Mouse (Mus musculus) kidney, embryonic 16.5 days (tissue): Measurements from ENCODE around the gene Catip. TPM values are rescaled to one million over a fixed set of nuclear protein-coding genes. Genes with fewer than 3 reads are reported as not detected.
"Not testable (repeated sequence)": the region's sequence is repeated elsewhere in the genome, so short reads cannot be mapped to it uniquely, and the experiment has no call there.

ENCODE experiments used
- ATAC-seq: fragments of 200-750 bp; cut with Nextera tagmentation; 2 replicates; pipeline ENCODE4 v1.8.0; 2017; ENCODE audit warnings: moderate TSS enrichment; ENCODE audit not compliant: low FRiP score, low TSS enrichment
- H3K27ac ChIP-seq: fragments of 300-500 bp; sonication (generic); 2 replicates; pipeline ENCODE4 v1.5.1; 2014; ENCODE audit warnings: low read length
- H3K27me3 ChIP-seq: fragments of 300-500 bp; sonication (generic); 2 replicates; pipeline ENCODE4 v1.6.1; 2014; ENCODE audit warnings: low read length, control low read depth, mixed read lengths; ENCODE audit not compliant: insufficient read depth
- H3K36me3 ChIP-seq: fragments of 300-500 bp; sonication (generic); 2 replicates; pipeline ENCODE4 v1.6.1; 2014; ENCODE audit warnings: low read length, control low read depth, mixed read lengths; ENCODE audit not compliant: insufficient read depth
- H3K4me1 ChIP-seq: fragments of 300-500 bp; sonication (generic); 2 replicates; pipeline ENCODE4 v1.6.1; 2014; ENCODE audit warnings: low read length, control low read depth, mixed read lengths; ENCODE audit not compliant: insufficient read depth
- H3K4me2 ChIP-seq: fragments of 300-500 bp; sonication (generic); replicated peaks from 2 replicates; pipeline ENCODE4 v1.6.1; 2014; ENCODE audit warnings: low read depth, low read length
- H3K4me3 ChIP-seq: fragments of 300-500 bp; sonication (generic); 2 replicates; pipeline ENCODE4 v1.5.1; 2014; ENCODE audit warnings: mild to moderate bottlenecking, low read length
- H3K9ac ChIP-seq: fragments of 300-500 bp; sonication (generic); replicated peaks from 2 replicates; pipeline ENCODE4 v1.6.1; 2014; ENCODE audit warnings: low read length
- H3K9me3 ChIP-seq: fragments of 300-500 bp; sonication (generic); 2 replicates; pipeline ENCODE4 v1.6.1; 2016; ENCODE audit warnings: low read length, control low read depth
- WGBS: fragments of 180-500 bp; shearing (Covaris S2); extraction: QIAGEN DNeasy Blood & Tissue Kit; methylation state at CpG from one replicate; pipeline ENCODE4 v1.1.7; 2014; 5-methylcytosine and 5-hydroxymethylcytosine counted together
- polyA plus RNA-seq: library from polyadenylated mRNA; unstranded; fragments of >200 nt; fragmentation: Nextera tagmentation; extraction: Ambion mirVana; gene quantifications from 2 replicates; pipeline ENCODE4 v1.2.1, GENCODE M21; 2015

The Catip gene
- 0.50 and 0.53 TPM in 2 replicates for polyA plus RNA-seq

DNA sequence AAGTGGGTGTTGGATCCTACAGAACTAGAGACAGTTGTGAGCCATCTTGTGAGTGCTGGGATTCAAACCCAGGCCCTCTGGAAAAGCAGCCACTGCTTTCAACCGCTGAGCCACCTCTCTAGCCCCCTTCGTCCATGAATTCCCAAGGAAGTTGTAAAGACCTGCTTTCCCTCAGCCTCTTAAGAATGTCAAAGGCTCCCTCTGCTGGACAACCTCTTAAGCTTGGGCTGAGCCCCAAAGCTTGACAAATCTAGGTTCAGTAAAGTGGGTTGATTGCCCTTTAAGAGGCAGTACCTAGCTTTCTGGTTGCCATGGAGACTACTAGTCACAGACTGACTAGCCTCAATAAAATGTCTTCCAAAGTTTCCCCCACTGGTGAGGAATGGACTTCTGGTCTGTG, at the start of gene Catip:
TSS of gene Catip (plus strand) at position 297 of the 400 bp plus-strand sequence.
- no peak within 1 kb of the TSS for H3K4me3 ChIP-seq
- H3K27ac ChIP-seq, result no peak within 1 kb of the TSS
- H3K4me2 ChIP-seq, result peak within 1 kb of the TSS; percentile 14; the same call in 1 of the 2 replicates
- no peaks in the 10 kb centered on the region for H3K36me3 ChIP-seq
- ATAC-seq, result peak; percentile 84
- H3K27me3 ChIP-seq, result no peaks in the 10 kb centered on the region
- peaks cover 7% of the 10 kb centered on the region; the same call in 1 of the 2 replicates for H3K4me1 ChIP-seq
- no peaks in the 10 kb centered on the region for H3K9me3 ChIP-seq
- WGBS, result 8% methylated on average over 2 of the region's 2 CpGs
- no peak within 1 kb of the TSS for H3K9ac ChIP-seq

DNA sequence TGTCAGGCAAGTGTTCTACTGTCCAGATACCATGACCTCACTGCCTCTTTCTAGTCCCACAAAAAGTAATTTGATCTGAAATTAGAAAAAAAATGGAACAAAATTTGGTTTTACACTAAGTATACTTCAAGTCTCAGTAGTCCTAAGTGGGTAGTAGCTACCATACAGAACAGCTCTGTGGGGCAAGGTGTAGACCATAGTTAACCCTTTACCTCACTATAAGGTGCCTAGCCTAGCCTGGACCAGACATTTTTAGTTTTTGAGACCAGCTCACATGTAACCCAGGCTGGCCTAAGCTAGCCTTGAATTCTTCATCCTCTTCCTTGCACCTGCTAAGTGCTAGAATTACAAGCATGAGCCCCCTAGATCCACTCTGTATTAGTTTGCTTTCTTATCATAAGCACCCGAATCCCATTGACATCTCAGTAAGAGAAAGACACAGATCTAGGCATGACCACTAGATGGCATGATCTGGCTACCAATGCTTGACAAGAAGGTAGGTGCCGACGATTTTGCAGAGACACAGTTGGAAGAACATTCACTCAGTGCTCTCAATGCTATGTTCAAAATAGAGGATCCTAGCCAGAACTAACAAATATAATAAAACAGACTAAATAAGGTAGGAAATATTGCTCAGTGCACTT, 48.7 kb upstream of the Catip start:
- H3K9ac ChIP-seq, result no peak overlapping the region
- no peaks in the 10 kb centered on the region for H3K36me3 ChIP-seq
- no peak overlapping the region for H3K4me3 ChIP-seq
- no peak for ATAC-seq
- no peak overlapping the region for H3K27ac ChIP-seq
- peaks cover 6% of the 10 kb centered on the region for H3K4me1 ChIP-seq
- no peaks in the 10 kb centered on the region for H3K27me3 ChIP-seq
- 3% methylated on average over 3 of the region's 3 CpGs for WGBS
- H3K9me3 ChIP-seq, result no peaks in the 10 kb centered on the region
- no peak overlapping the region for H3K4me2 ChIP-seq

DNA sequence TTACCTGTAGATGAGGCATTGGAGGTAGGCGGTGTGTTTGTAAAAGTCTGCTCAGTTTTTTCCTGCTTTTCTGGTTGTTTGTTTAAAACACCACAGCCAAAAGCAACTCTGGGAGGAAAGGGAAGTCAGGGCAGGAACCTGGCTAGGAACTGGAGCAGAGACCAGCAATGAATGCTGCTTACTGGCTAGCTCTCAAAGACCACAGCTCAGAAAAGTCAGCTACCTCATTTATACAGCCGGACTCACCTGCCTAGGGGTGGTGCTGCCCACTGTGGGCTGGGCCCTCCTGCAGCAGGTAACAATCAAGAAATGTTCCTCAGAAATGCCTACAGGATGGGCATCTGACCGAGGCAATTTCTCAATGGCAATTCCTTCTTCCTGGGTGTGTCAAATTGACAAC, 47.1 kb upstream of the Catip start:
- Histone ChIP-seq H3K9me3 (no peaks in the 10 kb centered on the region), H3K4me3 (no peak overlapping the region), H3K9ac (no peak overlapping the region), H3K4me1 (peaks cover 5% of the 10 kb centered on the region), H3K36me3 (no peaks in the 10 kb centered on the region), H3K27ac (no peak overlapping the region), H3K27me3 (no peaks in the 10 kb centered on the region), H3K4me2 (no peak overlapping the region)
- no peak for ATAC-seq
- WGBS, result 91% methylated on average over 3 of the region's 3 CpGs

DNA sequence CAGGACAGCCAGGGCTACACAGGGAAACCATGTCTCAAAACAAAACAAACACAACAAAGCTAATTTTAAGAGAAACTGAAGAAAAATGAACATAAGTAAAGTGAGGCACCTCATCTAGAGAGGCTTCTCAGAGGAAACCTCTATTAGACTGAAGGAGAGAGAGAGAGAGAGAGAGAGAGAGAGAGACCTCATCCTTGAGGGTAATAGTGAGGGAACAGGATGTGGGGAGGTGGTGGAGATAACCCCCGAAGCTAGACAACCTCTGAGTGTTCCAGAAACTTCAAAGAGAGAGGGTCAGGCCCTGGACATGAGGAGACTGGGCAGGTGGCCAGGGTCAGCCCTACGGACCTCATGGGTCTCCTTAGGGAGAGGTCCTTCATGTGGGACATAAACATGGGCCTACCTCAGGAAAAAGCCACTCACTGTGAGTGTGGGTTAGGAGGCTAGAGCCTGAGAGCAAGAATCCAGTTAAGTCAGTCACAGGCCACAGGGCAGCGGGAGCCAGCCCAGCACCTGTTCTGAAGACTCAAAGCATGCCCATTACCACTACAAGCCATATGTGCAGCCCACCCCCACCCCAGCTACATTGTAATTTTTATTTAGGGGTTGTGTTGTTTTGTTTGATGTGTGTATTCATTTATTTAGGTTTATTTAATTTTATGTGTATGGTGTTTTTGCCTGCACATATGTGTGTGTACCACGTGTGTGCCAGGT, 45.6 kb upstream of the Catip start:
- Histone ChIP-seq H3K36me3 (no peaks in the 10 kb centered on the region), H3K27ac (no peak overlapping the region), H3K9me3 (no peaks in the 10 kb centered on the region), H3K9ac (no peak overlapping the region), H3K4me3 (no peak overlapping the region), H3K4me2 (no peak overlapping the region), H3K4me1 (0 out of 2 replicates have a peak, but pooled peaks cover 3% of the 10 kb centered on the region), H3K27me3 (no peaks in the 10 kb centered on the region)
- ATAC-seq, result no peak
- 74% methylated on average over 4 of the region's 4 CpGs for WGBS

DNA sequence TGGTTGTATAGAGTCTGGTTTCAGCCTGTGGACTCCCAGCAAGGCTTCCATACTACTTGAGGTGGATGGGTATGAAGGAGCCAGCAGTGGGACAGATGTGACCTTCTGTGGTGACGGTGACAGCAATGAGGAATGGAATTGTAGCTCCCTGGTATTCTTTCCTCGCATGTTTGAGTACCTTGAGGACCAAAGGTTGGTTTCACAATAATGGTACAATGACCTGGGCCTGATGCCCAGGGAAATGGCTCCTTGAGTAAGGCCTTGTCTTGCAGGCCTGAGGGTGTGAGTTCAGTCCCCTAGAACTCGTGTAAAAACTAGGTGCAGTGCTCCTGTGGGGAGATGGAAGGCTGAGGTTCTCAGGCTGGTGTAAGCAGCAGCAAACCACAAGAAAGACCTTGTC, 43.2 kb upstream of the Catip start:
- H3K36me3 ChIP-seq, result no peaks in the 10 kb centered on the region

DNA sequence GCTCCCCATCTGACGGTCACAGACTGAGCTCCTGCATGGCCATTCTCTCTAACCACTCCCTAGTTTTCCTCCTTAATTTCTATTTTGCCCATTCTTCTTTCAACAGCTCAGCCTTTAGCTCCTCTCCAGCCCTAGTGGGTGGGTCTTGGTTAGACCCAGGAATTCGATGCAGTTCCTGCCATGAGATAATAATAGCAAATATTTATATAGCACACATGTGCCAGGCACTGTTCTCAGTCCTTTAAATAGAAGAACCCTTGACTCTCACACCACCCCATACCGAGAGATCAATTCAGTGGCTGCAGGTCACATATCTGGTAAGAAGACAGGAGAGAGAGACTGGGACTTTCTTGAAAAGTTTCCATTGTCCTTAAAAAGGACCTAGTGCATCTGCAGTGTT, 40.5 kb upstream of the Catip start:
- H3K4me1 ChIP-seq, result 0 out of 2 replicates have a peak, but pooled peaks cover 3% of the 10 kb centered on the region
- ATAC-seq, result no peak
- no peak overlapping the region for H3K4me3 ChIP-seq
- H3K27ac ChIP-seq, result no peak overlapping the region
- H3K9me3 ChIP-seq, result no peaks in the 10 kb centered on the region
- H3K36me3 ChIP-seq, result no peaks in the 10 kb centered on the region
- H3K9ac ChIP-seq, result no peak overlapping the region
- H3K27me3 ChIP-seq, result no peaks in the 10 kb centered on the region
- no peak overlapping the region for H3K4me2 ChIP-seq
- WGBS, result 84% methylated on average over 3 of the region's 3 CpGs

More for the DNA sequence above, 43.2 kb upstream of the Catip start:
- no peak overlapping the region for H3K27ac ChIP-seq
- H3K9ac ChIP-seq, result no peak overlapping the region
- H3K9me3 ChIP-seq, result no peaks in the 10 kb centered on the region
- 89% methylated on average over 3 of the region's 3 CpGs for WGBS
- 0 out of 2 replicates have a peak, but pooled peaks cover 3% of the 10 kb centered on the region for H3K4me1 ChIP-seq
- no peak for ATAC-seq
- H3K4me3 ChIP-seq, result no peak overlapping the region
- H3K4me2 ChIP-seq, result no peak overlapping the region
- H3K27me3 ChIP-seq, result no peaks in the 10 kb centered on the region

DNA sequence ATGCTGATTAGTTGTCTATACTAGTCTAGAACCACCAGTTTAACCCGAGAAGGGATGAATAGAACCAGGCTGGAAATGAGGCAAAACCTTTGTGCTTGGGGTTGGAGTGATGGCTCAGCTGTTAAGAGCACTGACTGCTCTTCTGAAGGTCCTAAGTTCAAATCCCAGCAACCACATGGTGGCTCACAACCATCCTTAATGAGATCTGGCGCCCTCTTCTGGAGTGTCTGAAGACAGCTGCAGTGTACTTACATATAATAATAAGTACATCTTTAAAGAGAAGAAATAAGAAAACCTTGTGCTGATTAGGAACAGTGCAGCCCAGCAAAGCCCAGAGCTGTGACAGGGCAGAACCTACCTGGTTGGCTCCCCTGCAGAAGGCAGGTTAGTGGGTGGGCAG, 35.0 kb upstream of the Catip start:
- WGBS, result 88% methylated on average over 2 of the region's 2 CpGs
- not testable (repeated sequence) for H3K4me2 ChIP-seq

DNA sequence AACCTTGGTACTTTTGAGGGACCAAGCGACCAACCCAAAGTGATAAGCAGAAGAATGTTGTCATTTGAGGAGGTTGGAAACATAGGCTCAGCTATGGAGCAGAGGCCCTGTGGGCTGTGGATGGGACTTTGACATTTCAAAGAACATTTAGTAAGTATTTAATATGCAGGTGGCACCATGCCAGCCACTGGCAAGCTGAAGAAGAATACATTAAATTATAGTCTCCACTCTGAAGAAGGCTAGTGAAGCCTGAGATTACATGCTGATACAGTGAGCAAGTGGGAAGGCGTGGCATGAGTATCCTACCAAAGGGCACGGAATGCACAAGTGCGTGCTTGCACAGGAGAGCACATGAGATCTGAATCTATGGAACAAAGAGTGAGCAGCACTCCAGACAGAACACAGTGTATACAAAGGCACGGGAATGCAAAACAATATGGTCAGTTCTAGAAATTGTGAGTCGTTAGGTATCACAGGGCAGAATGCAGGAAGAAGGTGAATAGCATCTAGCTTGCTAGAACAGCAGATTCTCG, 31.9 kb upstream of the Catip start:
- WGBS, result 78% methylated on average over 7 of the region's 7 CpGs
- Histone ChIP-seq H3K36me3 (no peaks in the 10 kb centered on the region), H3K4me1 (peaks cover 35% of the 10 kb centered on the region), H3K9ac (no peak overlapping the region), H3K27me3 (no peaks in the 10 kb centered on the region), H3K27ac (peak overlapping the region; percentile 79), H3K4me3 (no peak overlapping the region), H3K9me3 (no peaks in the 10 kb centered on the region), H3K4me2 (no peak overlapping the region)
- ATAC-seq, result no peak

More for the DNA sequence above, 35.0 kb upstream of the Catip start:
- not testable (repeated sequence) for ATAC-seq, H3K27me3 ChIP-seq, H3K9ac ChIP-seq, H3K9me3 ChIP-seq, H3K4me3 ChIP-seq, H3K36me3 ChIP-seq, H3K27ac ChIP-seq
- peaks cover 19% of the 10 kb centered on the region for H3K4me1 ChIP-seq

DNA sequence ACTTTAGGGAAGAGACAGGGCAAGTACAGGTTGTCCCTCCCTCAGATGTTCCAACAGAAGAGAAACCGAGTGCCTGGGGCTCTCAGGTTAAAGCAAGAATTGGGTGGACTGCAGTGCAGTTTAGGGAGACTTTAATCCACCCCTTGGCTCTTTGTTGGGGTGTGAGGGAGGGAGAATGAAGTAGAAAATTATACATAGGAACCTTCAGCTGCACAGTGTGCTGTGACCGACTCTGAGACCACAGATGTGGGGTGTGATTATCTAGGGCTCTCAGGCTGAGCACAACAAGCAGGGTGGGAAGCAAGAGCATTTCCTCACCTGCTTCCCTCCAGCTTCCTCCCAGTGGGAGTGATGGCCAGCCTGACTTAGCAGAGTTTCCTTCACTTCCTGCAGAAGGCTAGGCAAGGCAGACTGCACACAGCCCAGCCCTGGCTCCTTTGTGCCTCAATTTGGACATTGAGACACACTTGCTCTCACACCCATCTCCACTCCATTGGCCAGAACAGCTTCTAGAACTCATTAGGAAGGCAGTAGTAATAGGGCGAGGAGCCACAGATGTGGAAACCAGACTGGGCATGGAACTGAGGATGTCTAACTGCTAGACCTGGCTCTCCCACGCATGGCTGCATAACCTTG, 30.7 kb upstream of the Catip start:
- no peak overlapping the region for H3K4me2 ChIP-seq
- H3K4me3 ChIP-seq, result no peak overlapping the region
- WGBS, result 63% methylated on average over 4 of the region's 4 CpGs
- H3K27ac ChIP-seq, result peak overlapping the region; percentile 79
- no peak for ATAC-seq
- H3K9me3 ChIP-seq, result no peaks in the 10 kb centered on the region
- H3K36me3 ChIP-seq, result no peaks in the 10 kb centered on the region
- peaks cover 35% of the 10 kb centered on the region for H3K4me1 ChIP-seq
- H3K27me3 ChIP-seq, result no peaks in the 10 kb centered on the region
- H3K9ac ChIP-seq, result no peak overlapping the region
